Mouse (Mus musculus) left cerebral cortex, postnatal 4 days (tissue): ENCODE results near the gene Myl12a. TPM values are rescaled to one million over a fixed set of nuclear protein-coding genes. Genes with fewer than 3 reads are reported as not detected.

Source experiments
- DNase-seq: peaks from one replicate; pipeline ENCODE4 v3.0.0-alpha.2; 2022
- intact Hi-C: fragments of 180-260 bp; cut with DNase I; formaldehyde crosslinking; loops from one replicate; pipeline ENCODE4 v1.15.1; 2025
- total RNA-seq, 2 experiments: library from RNA; stranded (reverse); gene quantifications; 2 replicates each; pipeline ENCODE4 v1.2.3; 2021

The Myl12a gene
- 10 to 100 TPM; 43.7 to 53.6 TPM for total RNA-seq

- DNase-seq = no peak
- intact Hi-C loops = loop anchor here (10.0 kb wide), 1 partner anchor 182 kb away; the partner anchor contains the start of gene Lpin2
Observed at GRCm38 (mm10) chr17:71002744-71003094, at the start of gene Myl12a. TSS of gene Myl12a (minus strand) at chr17:71002878.

- no peak for DNase-seq
- intact Hi-C loops = no loop called here
Observed at GRCm38 (mm10) chr17:71049292-71049691, 46.6 kb upstream of the Myl12a start.

- no peak for DNase-seq
- intact Hi-C loops = no loop called here
Observed at GRCm38 (mm10) chr17:71046856-71047255, 44.2 kb upstream of the Myl12a start.

- intact Hi-C loops = no loop called here
- no peak for DNase-seq
Observed at GRCm38 (mm10) chr17:71045591-71045990, 42.9 kb upstream of the Myl12a start.

GRCm38 (mm10) chr17:71042645-71043044 lies 40.0 kb upstream of the Myl12a start:
- no peak for DNase-seq
- intact Hi-C loops = no loop called here

GRCm38 (mm10) chr17:71040582-71040880 lies 37.9 kb upstream of the Myl12a start:
- DNase-seq = no peak
- intact Hi-C loops = no loop called here

GRCm38 (mm10) chr17:71039851-71040581 lies 37.3 kb upstream of the Myl12a start:
- intact Hi-C loops = no loop called here
- no peak for DNase-seq

- intact Hi-C loops = no loop called here
- no peak for DNase-seq
Observed at GRCm38 (mm10) chr17:71038812-71039211, 36.1 kb upstream of the Myl12a start.

- intact Hi-C loops = no loop called here
- DNase-seq = no peak
Observed at GRCm38 (mm10) chr17:71037188-71037587, 34.5 kb upstream of the Myl12a start.

GRCm38 (mm10) chr17:71034472-71034871 lies 31.8 kb upstream of the Myl12a start:
- no peak for DNase-seq
- intact Hi-C loops = no loop called here

- DNase-seq = no peak
- intact Hi-C loops = no loop called here
Observed at GRCm38 (mm10) chr17:71032719-71033118, 30.0 kb upstream of the Myl12a start.

- intact Hi-C loops = no loop called here
- DNase-seq = no peak
Observed at GRCm38 (mm10) chr17:71027186-71027585, 24.5 kb upstream of the Myl12a start.

GRCm38 (mm10) chr17:71025922-71026321 lies 23.2 kb upstream of the Myl12a start:
- intact Hi-C loops = no loop called here
- no peak for DNase-seq

- intact Hi-C loops = no loop called here
- DNase-seq = no peak
Observed at GRCm38 (mm10) chr17:71024071-71024470, 21.4 kb upstream of the Myl12a start.

- no peak for DNase-seq
- intact Hi-C loops = no loop called here
Observed at GRCm38 (mm10) chr17:71022841-71023240, 20.2 kb upstream of the Myl12a start.

- no peak for DNase-seq
- intact Hi-C loops = no loop called here
Observed at GRCm38 (mm10) chr17:71019860-71020259, 17.2 kb upstream of the Myl12a start.

- DNase-seq = no peak
- intact Hi-C loops = no loop called here
Observed at GRCm38 (mm10) chr17:71019309-71019655, 16.6 kb upstream of the Myl12a start.

- DNase-seq = no peak
- intact Hi-C loops = no loop called here
Observed at GRCm38 (mm10) chr17:71018616-71019308, 16.1 kb upstream of the Myl12a start.

- intact Hi-C loops = no loop called here
- DNase-seq = no peak
Observed at GRCm38 (mm10) chr17:71018151-71018550, 15.5 kb upstream of the Myl12a start.

- DNase-seq = no peak
- intact Hi-C loops = no loop called here
Observed at GRCm38 (mm10) chr17:71017457-71017998, 14.8 kb upstream of the Myl12a start.

GRCm38 (mm10) chr17:71014911-71015310 lies 12.2 kb upstream of the Myl12a start:
- DNase-seq = no peak
- intact Hi-C loops = no loop called here

GRCm38 (mm10) chr17:71013105-71013504 lies 10.4 kb upstream of the Myl12a start:
- no peak for DNase-seq
- intact Hi-C loops = no loop called here
